Mouse (Mus musculus) ovary, postnatal 36 days (tissue): ENCODE data around the gene Cdh10.

Experiments used
- DNase-seq: peaks from one replicate; pipeline ENCODE4 v3.0.0; 2022; ENCODE audit warnings: low spot score, mixed read lengths

Cdh10 gene

DNA sequence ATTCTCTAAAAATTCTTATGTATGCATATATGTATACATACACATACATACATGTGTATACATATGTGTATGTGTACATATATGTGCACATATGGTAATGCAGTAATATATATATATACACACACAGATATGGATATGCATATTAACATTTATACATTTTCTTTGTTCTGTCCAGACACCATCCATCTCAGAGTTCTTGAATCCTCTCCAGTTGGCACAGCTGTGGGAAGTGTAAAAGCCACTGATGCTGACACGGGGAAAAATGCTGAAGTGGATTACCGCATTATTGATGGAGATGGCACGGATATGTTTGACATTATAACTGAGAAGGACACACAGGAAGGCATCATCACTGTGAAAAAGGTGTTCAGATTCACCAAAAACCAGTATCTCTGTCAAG lies 166.1 kb downstream of the Cdh10 start:
- DNase-seq = no peak

DNA sequence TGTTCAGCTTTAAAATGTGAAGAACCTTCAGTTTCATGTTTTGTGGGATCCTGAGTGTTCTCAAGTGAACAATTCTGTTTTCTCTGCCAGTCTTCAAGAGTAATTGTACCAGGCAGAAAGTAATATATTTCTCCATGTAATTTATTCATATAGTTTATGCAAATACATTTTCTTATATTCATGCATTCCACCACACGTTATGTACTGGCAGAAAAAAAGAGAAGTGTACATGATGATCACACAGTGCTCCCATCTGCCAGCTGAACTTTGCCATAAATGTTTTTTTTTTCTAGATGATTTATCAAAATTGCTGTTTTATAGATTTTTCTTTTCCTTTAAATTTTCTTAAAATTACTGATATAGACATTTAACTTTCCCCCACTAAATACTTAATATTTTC lies 168.9 kb downstream of the Cdh10 start:
- DNase-seq = no peak

- DNase-seq = no peak
These were observed 174.8 kb downstream of the Cdh10 start for GRCm38 (mm10) chr15:18993512-18993911.

- DNase-seq = no peak
These were observed 175.5 kb downstream of the Cdh10 start for GRCm38 (mm10) chr15:18994294-18994693.

GRCm38 (mm10) chr15:19010829-19011228 lies 192.1 kb downstream of the Cdh10 start:
- no peak for DNase-seq

DNA sequence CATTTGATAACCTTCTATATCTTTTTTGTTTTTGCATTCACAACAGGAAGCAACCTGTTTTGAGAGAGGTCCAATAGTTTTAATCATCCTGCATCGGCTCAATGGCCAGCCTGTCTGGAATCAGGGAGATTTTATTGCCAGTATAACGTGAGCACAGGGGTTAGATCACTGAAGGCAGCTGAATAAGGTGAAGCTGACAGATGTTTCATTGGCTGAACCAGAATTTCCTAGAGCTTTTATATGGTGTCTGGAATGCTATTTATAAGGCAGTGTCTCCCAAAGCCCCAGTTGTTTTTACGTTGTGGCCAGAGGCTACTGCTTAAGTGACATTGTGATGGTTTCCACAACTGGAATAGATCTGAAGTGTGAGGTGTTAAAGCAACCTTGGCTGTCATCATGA lies 214.2 kb downstream of the Cdh10 start:
- no peak for DNase-seq

- no peak for DNase-seq
These were observed 221.3 kb downstream of the Cdh10 start for GRCm38 (mm10) chr15:19040077-19040476.
